Mouse (Mus musculus) midbrain, embryonic 13.5 days (tissue): ENCODE data around the gene Cnnm2. TPM values are rescaled to one million over a fixed set of nuclear protein-coding genes. Genes with fewer than 3 reads are reported as not detected.

Experiments used
- ATAC-seq: fragments of 200-750 bp; cut with Nextera tagmentation; 2 replicates; pipeline ENCODE4 v1.8.0; 2017; ENCODE audit warnings: mild to moderate bottlenecking, moderate TSS enrichment, moderate library complexity
- H3K27ac ChIP-seq: fragments of 300-500 bp; sonication (generic); 2 replicates; pipeline ENCODE4 v1.5.1; 2015; ENCODE audit warnings: inconsistent platforms, mild to moderate bottlenecking, moderate library complexity
- H3K27me3 ChIP-seq: fragments of 300-500 bp; sonication (generic); 2 replicates; pipeline ENCODE4 v1.6.1; 2015; ENCODE audit warnings: mild to moderate bottlenecking, inconsistent platforms
- H3K36me3 ChIP-seq: fragments of 300-500 bp; sonication (generic); 2 replicates; pipeline ENCODE4 v1.6.1; 2015; ENCODE audit warnings: mild to moderate bottlenecking, inconsistent platforms
- H3K4me1 ChIP-seq: fragments of 300-500 bp; sonication (generic); replicated peaks from 2 replicates; pipeline ENCODE4 v1.6.1; 2015; ENCODE audit warnings: inconsistent platforms
- H3K4me2 ChIP-seq: fragments of 300-500 bp; sonication (generic); replicated peaks from 2 replicates; pipeline ENCODE4 v1.6.1; 2015; ENCODE audit warnings: moderate library complexity, mild to moderate bottlenecking, inconsistent platforms
- H3K4me3 ChIP-seq: fragments of 300-500 bp; sonication (generic); replicated peaks from 2 replicates; pipeline ENCODE4 v1.5.1; 2015; ENCODE audit warnings: mild to moderate bottlenecking, inconsistent platforms
- H3K9ac ChIP-seq: fragments of 300-500 bp; sonication (generic); replicated peaks from 2 replicates; pipeline ENCODE4 v1.6.1; 2015; ENCODE audit warnings: mild to moderate bottlenecking, inconsistent platforms
- H3K9me3 ChIP-seq: fragments of 300-500 bp; sonication (generic); 2 replicates; pipeline ENCODE4 v1.6.1; 2016; ENCODE audit warnings: mild to moderate bottlenecking, inconsistent platforms
- WGBS: fragments of 180-500 bp; shearing (Covaris S2); methylation state at CpG from one replicate; pipeline ENCODE4 v1.1.7; 2015; 5-methylcytosine and 5-hydroxymethylcytosine counted together
- polyA plus RNA-seq: library from polyadenylated mRNA; unstranded; fragments of >200 nt; fragmentation: Nextera tagmentation; extraction: Ambion mirVana; gene quantifications from 2 replicates; pipeline ENCODE4 v1.2.1, GENCODE M21; 2015

Cnnm2 gene
- polyA plus RNA-seq, 1 experiment from 2014 or later = 7.5 TPM

DNA sequence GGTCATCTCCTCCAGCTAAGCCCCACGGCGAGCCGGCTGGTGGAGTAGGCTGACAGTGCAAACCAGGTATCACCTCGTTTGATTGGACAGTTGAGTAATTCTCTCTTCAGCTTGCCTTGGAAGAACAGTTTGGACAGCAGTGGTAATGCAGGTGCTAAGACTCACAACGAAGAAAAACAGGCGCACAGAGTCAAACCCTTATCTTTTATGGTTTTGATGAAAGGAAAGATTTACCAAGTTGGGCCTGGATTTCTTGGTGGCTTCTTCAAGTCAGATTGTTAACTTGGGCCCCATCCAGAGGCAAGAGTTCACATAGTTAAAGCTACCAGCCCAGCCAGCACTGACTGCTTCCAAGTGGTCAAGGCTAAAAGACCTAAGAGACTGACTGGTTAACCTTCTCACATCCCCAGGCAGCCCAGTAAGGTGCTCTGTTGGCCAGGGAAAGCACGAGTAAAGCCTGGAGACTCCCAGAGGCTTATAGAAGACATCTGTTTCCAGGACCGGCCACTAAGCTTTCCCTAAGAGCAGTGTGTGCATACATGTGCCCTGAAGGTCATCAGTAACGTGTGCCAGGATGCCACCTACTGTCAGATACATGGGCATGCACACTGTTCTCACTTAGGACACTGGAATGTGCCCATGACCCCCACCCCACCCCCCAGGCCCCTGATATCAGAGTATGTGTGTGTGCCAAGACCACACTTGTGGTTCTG, 96.0 kb downstream of the Cnnm2 start:
- ATAC-seq = peak; percentile 53
- H3K27ac ChIP-seq = peak overlapping the region; percentile 82
- H3K4me3 ChIP-seq = no peak overlapping the region
- peaks cover 21% of the 10 kb centered on the region for H3K4me1 ChIP-seq
- H3K27me3 ChIP-seq = no peaks in the 10 kb centered on the region
- 0 out of 2 replicates have a peak overlapping the region, but pooled peaks have one; percentile 5 for H3K4me2 ChIP-seq
- no peak overlapping the region for H3K9ac ChIP-seq
- 57% methylated on average over 9 of the region's 9 CpGs for WGBS
- no peaks in the 10 kb centered on the region; the same call in 1 of the 2 replicates for H3K36me3 ChIP-seq
- no peaks in the 10 kb centered on the region for H3K9me3 ChIP-seq

DNA sequence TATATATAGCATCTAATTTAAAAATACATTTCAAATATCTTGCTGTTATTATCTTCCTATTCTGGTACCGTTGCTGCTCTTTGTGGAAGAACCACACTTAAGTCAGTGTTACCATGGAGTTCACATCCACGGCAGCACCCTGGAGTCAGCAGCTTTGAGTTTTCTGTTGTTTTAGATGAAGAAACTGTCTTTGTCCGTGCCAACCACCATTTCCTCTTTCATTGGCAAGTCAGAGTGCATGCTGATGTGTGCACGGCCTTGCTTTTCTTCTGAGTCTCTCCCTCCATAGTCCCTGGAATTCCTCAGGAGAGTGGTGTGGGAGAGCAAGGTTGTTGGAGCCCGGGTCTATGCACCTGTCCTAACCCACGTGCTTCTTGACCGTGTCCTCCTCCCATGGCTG, 96.8 kb downstream of the Cnnm2 start:
- H3K9ac ChIP-seq = no peak overlapping the region
- no peaks in the 10 kb centered on the region for H3K27me3 ChIP-seq
- ATAC-seq = no peak
- H3K27ac ChIP-seq = no peak overlapping the region
- 80% methylated on average over 7 of the region's 7 CpGs for WGBS
- H3K4me1 ChIP-seq = peaks cover 21% of the 10 kb centered on the region
- no peak overlapping the region for H3K4me2 ChIP-seq
- no peaks in the 10 kb centered on the region; the same call in 1 of the 2 replicates for H3K36me3 ChIP-seq
- no peak overlapping the region for H3K4me3 ChIP-seq
- no peaks in the 10 kb centered on the region for H3K9me3 ChIP-seq

GRCm38 (mm10) chr19:46862556-46862955, 101.2 kb downstream of the Cnnm2 start:
- Histone ChIP-seq H3K27me3 (no peaks in the 10 kb centered on the region), H3K27ac (no peak overlapping the region), H3K4me2 (no peak overlapping the region), H3K9ac (no peak overlapping the region), H3K36me3 (no peaks in the 10 kb centered on the region; the same call in 1 of the 2 replicates), H3K4me1 (peaks cover 5% of the 10 kb centered on the region), H3K9me3 (no peaks in the 10 kb centered on the region), H3K4me3 (no peak overlapping the region)
- ATAC-seq = no peak
- WGBS = 70% methylated on average over 3 of the region's 3 CpGs

- Histone ChIP-seq H3K4me1 (0 out of 2 replicates have a peak, but pooled peaks cover 2% of the 10 kb centered on the region), H3K4me2 (no peak overlapping the region), H3K4me3 (no peak overlapping the region), H3K9ac (no peak overlapping the region), H3K27me3 (no peaks in the 10 kb centered on the region), H3K36me3 (no peaks in the 10 kb centered on the region; the same call in 1 of the 2 replicates), H3K9me3 (no peaks in the 10 kb centered on the region), H3K27ac (no peak overlapping the region)
- ATAC-seq = no peak
- 87% methylated on average over 17 of the region's 17 CpGs for WGBS
These were observed 102.0 kb downstream of the Cnnm2 start for GRCm38 (mm10) chr19:46863236-46863927.

DNA sequence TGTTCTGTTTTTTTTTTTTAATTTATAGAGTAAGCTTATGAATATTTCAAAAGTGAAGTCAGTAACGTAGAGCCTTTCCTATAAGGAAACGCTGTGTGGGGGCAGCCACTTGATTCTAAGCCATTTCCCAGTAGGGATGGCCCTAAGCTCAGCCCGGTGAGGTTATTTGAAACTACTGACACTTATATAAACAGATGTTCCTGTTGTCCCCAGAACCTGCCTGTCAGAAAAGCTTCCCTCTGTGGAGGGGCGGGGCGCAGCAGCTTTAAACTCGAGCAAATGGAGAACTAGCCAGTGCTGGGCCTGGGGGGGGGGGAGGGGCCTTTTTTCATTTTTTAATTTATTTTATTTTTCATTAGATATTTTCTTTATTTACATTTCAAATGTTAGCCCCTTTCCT, 102.7 kb downstream of the Cnnm2 start:
- H3K9ac ChIP-seq = no peak overlapping the region

GRCm38 (mm10) chr19:46864731-46865331, 103.4 kb downstream of the Cnnm2 start:
- H3K27me3 ChIP-seq = no peaks in the 10 kb centered on the region
- no peak overlapping the region for H3K9ac ChIP-seq
- 82% methylated on average over 6 of the region's 6 CpGs for WGBS
- ATAC-seq = no peak
- H3K9me3 ChIP-seq = no peaks in the 10 kb centered on the region
- no peak overlapping the region for H3K27ac ChIP-seq
- 0 out of 2 replicates have a peak, but pooled peaks cover 2% of the 10 kb centered on the region for H3K4me1 ChIP-seq
- H3K4me3 ChIP-seq = no peak overlapping the region
- H3K36me3 ChIP-seq = no peaks in the 10 kb centered on the region
- H3K4me2 ChIP-seq = no peak overlapping the region

More for the DNA sequence above, 102.7 kb downstream of the Cnnm2 start:
- no peaks in the 10 kb centered on the region for H3K9me3 ChIP-seq
- no peak for ATAC-seq
- no peaks in the 10 kb centered on the region for H3K27me3 ChIP-seq
- no peak overlapping the region for H3K4me2 ChIP-seq
- no peaks in the 10 kb centered on the region; the same call in 1 of the 2 replicates for H3K36me3 ChIP-seq
- 0 out of 2 replicates have a peak, but pooled peaks cover 2% of the 10 kb centered on the region for H3K4me1 ChIP-seq
- H3K27ac ChIP-seq = no peak overlapping the region
- no peak overlapping the region for H3K4me3 ChIP-seq
- 59% methylated on average over 6 of the region's 6 CpGs for WGBS

DNA sequence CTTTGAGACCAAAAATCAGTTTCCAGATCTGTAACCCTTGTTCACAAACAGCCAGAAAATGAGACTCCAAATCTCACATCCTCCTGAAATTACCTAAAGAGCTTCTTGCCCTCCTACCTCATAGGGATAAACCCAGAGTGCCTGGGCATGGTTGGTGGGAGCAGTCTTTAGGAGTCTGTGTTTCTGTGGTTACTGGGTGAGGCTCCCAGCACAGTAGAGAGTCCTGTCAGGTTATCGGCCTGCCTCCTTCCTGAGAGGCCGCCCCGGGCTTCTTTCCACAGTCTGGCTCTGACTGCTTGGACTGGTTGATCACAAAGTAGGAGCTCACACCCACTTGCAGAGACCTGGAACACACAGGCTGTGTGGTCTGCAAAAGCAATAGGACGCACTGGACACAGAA, 104.0 kb downstream of the Cnnm2 start:
- WGBS = 92% methylated on average over 4 of the region's 4 CpGs
- H3K4me1 ChIP-seq = 0 out of 2 replicates have a peak, but pooled peaks cover 2% of the 10 kb centered on the region

GRCm38 (mm10) chr19:46869049-46869448, 107.7 kb downstream of the Cnnm2 start:
- Histone ChIP-seq H3K9ac (no peak overlapping the region), H3K36me3 (no peaks in the 10 kb centered on the region), H3K4me2 (no peak overlapping the region), H3K27me3 (no peaks in the 10 kb centered on the region), H3K9me3 (no peaks in the 10 kb centered on the region), H3K27ac (no peak overlapping the region), H3K4me1 (0 out of 2 replicates have a peak, but pooled peaks cover under 1% of the 10 kb centered on the region), H3K4me3 (no peak overlapping the region)
- WGBS = 58% methylated on average over 11 of the region's 11 CpGs
- peak; percentile 48; the same call in 1 of the 2 replicates for ATAC-seq

More for the DNA sequence above, 104.0 kb downstream of the Cnnm2 start:
- no peak for ATAC-seq
- H3K4me2 ChIP-seq = no peak overlapping the region
- H3K27ac ChIP-seq = no peak overlapping the region
- no peak overlapping the region for H3K4me3 ChIP-seq
- no peaks in the 10 kb centered on the region for H3K36me3 ChIP-seq
- no peaks in the 10 kb centered on the region for H3K27me3 ChIP-seq
- H3K9me3 ChIP-seq = no peaks in the 10 kb centered on the region
- no peak overlapping the region for H3K9ac ChIP-seq

- Histone ChIP-seq H3K9ac (no peak overlapping the region), H3K9me3 (no peaks in the 10 kb centered on the region), H3K4me1 (no peaks in the 10 kb centered on the region), H3K36me3 (no peaks in the 10 kb centered on the region), H3K4me3 (no peak overlapping the region), H3K27me3 (no peaks in the 10 kb centered on the region), H3K27ac (no peak overlapping the region), H3K4me2 (no peak overlapping the region)
- ATAC-seq = peak; percentile 59
- WGBS = 12% methylated on average over 6 of the region's 6 CpGs
These were observed 108.1 kb downstream of the Cnnm2 start for GRCm38 (mm10) chr19:46869526-46869925.

GRCm38 (mm10) chr19:46871096-46871495, 109.7 kb downstream of the Cnnm2 start:
- 94% methylated on average over 4 of the region's 4 CpGs for WGBS
- H3K4me1 ChIP-seq = no peaks in the 10 kb centered on the region
- no peak overlapping the region for H3K27ac ChIP-seq
- no peak overlapping the region for H3K4me2 ChIP-seq
- H3K9me3 ChIP-seq = no peaks in the 10 kb centered on the region
- no peaks in the 10 kb centered on the region for H3K36me3 ChIP-seq
- no peak overlapping the region for H3K4me3 ChIP-seq
- ATAC-seq = no peak
- H3K27me3 ChIP-seq = no peaks in the 10 kb centered on the region
- no peak overlapping the region for H3K9ac ChIP-seq

- Histone ChIP-seq H3K4me3 (no peak overlapping the region), H3K27ac (no peak overlapping the region), H3K9me3 (no peaks in the 10 kb centered on the region), H3K9ac (peak overlapping the region; percentile 25; the same call in 1 of the 2 replicates), H3K4me2 (no peak overlapping the region), H3K27me3 (no peaks in the 10 kb centered on the region), H3K36me3 (no peaks in the 10 kb centered on the region), H3K4me1 (no peaks in the 10 kb centered on the region)
- ATAC-seq = no peak
- 86% methylated on average over 7 of the region's 7 CpGs for WGBS
These were observed 110.3 kb downstream of the Cnnm2 start for GRCm38 (mm10) chr19:46871651-46872050.

- 89% methylated on average over 3 of the region's 3 CpGs for WGBS
- Histone ChIP-seq H3K27ac (no peak overlapping the region), H3K9ac (no peak overlapping the region), H3K4me1 (no peaks in the 10 kb centered on the region), H3K4me2 (no peak overlapping the region), H3K4me3 (no peak overlapping the region), H3K27me3 (no peaks in the 10 kb centered on the region), H3K9me3 (no peaks in the 10 kb centered on the region), H3K36me3 (peaks cover 7% of the 10 kb centered on the region; the same call in 1 of the 2 replicates)
- no peak for ATAC-seq
These were observed 112.5 kb downstream of the Cnnm2 start for GRCm38 (mm10) chr19:46873924-46874323.
